Mouse (Mus musculus): ENCODE data around the gene Vwa2. TPM values are rescaled to one million over a fixed set of nuclear protein-coding genes. Genes with fewer than 3 reads are reported as not detected.

The Vwa2 gene
- polyA plus RNA-seq, 1 experiment from 2014 or later: 1.1 TPM

DNA sequence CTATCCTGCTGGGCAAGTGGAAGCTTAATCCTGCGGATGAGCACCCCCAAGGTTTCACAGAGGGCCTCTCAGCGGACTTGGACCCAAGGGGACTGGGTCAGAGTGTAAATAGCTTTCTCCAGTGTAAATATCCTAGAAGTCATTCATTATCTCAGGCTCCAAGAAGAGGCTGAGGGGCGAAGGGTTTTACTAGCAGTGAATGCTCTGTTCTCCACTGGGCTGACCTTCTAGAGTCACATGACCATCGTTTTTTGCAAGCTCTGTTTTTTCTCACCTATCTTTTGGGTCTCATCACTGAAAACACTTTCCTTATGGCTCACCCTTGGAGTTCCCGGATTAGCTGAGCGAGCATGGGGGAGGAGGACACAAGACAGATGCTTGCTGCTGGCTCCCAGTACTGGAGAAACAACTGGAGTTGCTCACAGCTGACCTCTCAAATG lies 84.6 kb downstream of the Vwa2 start:
- ATAC-seq (replicated peaks; ENCODE audit: low FRiP score) (no peak), DNase-seq (ENCODE audit: low spot score) (no peak)
- 59% methylated on average over 6 of the region's 6 CpGs for WGBS
- Histone ChIP-seq H3K36me3 (ENCODE audit: control insufficient read depth, insufficient read depth, low read length) (no peaks in the 10 kb centered on the region), H3K4me1 (replicated peaks; ENCODE audit: control insufficient read depth, insufficient read depth, low read length) (no peaks in the 10 kb centered on the region), H3K9ac (ENCODE audit: low read length) (no peak overlapping the region), H3K4me3 (ENCODE audit: low read depth, low read length) (no peak overlapping the region), H3K27ac (ENCODE audit: low read depth, low read length) (no peak overlapping the region), H3K27me3 (ENCODE audit: control insufficient read depth, insufficient read depth, low read length) (no peaks in the 10 kb centered on the region), H3K9me3 (ENCODE audit: control insufficient read depth, low read length) (no peaks in the 10 kb centered on the region), H3K4me2 (ENCODE audit: low read depth, low read length, severe bottlenecking) (no peak overlapping the region)

DNA sequence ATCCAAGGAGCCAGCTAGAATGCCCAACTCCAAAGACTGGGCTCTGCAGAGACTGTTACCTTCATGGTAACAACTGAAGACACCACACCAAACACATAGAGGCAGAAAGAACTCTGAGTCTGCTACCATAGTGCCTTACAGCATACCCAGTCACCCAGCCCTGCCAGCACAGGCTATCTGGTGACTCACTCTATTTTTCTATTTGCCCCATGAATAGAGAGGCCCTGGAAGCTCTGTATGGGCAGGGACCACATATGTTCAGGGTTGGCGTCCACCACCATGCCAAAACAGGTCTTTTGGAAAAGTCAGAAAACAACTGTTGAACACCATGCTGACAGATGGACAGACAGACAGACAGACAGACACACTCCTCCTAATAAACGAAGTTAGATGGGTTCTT lies 85.0 kb downstream of the Vwa2 start:
- H3K4me2 ChIP-seq (ENCODE audit: low read depth, low read length, severe bottlenecking): no peak overlapping the region
- no peaks in the 10 kb centered on the region for H3K27me3 ChIP-seq (ENCODE audit: control insufficient read depth, insufficient read depth, low read length)
- no peak overlapping the region for H3K27ac ChIP-seq (ENCODE audit: low read depth, low read length)
- H3K4me3 ChIP-seq (ENCODE audit: low read depth, low read length): no peak overlapping the region
- no peaks in the 10 kb centered on the region for H3K4me1 ChIP-seq (replicated peaks; ENCODE audit: control insufficient read depth, insufficient read depth, low read length)
- 80% methylated on average over 2 of the region's 2 CpGs for WGBS
- H3K9ac ChIP-seq (ENCODE audit: low read length): no peak overlapping the region
- H3K9me3 ChIP-seq (ENCODE audit: control insufficient read depth, low read length): no peaks in the 10 kb centered on the region
- DNase-seq (ENCODE audit: low spot score) (no peak), ATAC-seq (replicated peaks; ENCODE audit: low FRiP score) (no peak)
- no peaks in the 10 kb centered on the region for H3K36me3 ChIP-seq (ENCODE audit: control insufficient read depth, insufficient read depth, low read length)

DNA sequence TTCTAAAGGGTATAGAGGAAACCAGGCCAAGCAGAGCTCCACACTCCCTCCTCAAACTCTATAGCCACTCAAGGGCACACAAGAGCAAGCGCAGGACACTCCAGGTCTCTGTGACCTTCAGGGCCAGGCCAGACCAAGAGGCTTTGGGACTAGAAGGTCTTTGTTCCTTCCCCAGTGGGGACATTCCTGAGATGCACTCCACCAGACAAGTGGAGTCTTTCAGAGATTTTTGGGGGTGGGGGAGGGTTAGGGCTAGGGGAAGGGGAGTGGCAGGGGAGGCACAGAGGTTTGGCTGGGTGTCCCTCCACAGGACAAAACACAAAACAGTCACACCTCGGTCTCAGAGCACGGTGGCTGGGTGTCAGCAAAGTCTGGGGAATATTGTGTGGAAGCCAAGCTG lies 85.6 kb downstream of the Vwa2 start:
- no peak overlapping the region for H3K27ac ChIP-seq (ENCODE audit: low read depth, low read length)
- no peaks in the 10 kb centered on the region for H3K4me1 ChIP-seq (replicated peaks; ENCODE audit: control insufficient read depth, insufficient read depth, low read length)
- H3K9ac ChIP-seq (ENCODE audit: low read length): no peak overlapping the region
- H3K27me3 ChIP-seq (ENCODE audit: control insufficient read depth, insufficient read depth, low read length): no peaks in the 10 kb centered on the region
- no peak overlapping the region for H3K4me3 ChIP-seq (ENCODE audit: low read depth, low read length)
- no peaks in the 10 kb centered on the region for H3K9me3 ChIP-seq (ENCODE audit: control insufficient read depth, low read length)
- ATAC-seq (replicated peaks; ENCODE audit: low FRiP score) (no peak), DNase-seq (ENCODE audit: low spot score) (no peak)
- 57% methylated on average over 3 of the region's 3 CpGs for WGBS
- H3K4me2 ChIP-seq (ENCODE audit: low read depth, low read length, severe bottlenecking): no peak overlapping the region
- no peaks in the 10 kb centered on the region for H3K36me3 ChIP-seq (ENCODE audit: control insufficient read depth, insufficient read depth, low read length)

Other genes starting within 250 kb of the Vwa2 start
- 0.17 and 0.23 TPM in 2 replicates for gene Adrb1, start 152.1 kb upstream of the Vwa2 start, polyA plus RNA-seq (2014; fragmentation: Nextera tagmentation; extraction: Ambion mirVana)
- 17.7 and 20.1 TPM in 2 replicates for gene Ccdc186, start 52.1 kb upstream of the Vwa2 start, polyA plus RNA-seq (2014; fragmentation: Nextera tagmentation; extraction: Ambion mirVana)
- gene Tdrd1, start 48.0 kb upstream of the Vwa2 start, polyA plus RNA-seq (2014; fragmentation: Nextera tagmentation; extraction: Ambion mirVana): 0.43 and 0.45 TPM in 2 replicates
- gene Afap1l2, start 134.0 kb downstream of the Vwa2 start, polyA plus RNA-seq (2014; fragmentation: Nextera tagmentation; extraction: Ambion mirVana): 2.0 and 2.4 TPM in 2 replicates

Measured in forebrain, embryonic 11.5 days (tissue).